Mouse (Mus musculus) midbrain, embryonic 13.5 days (tissue): ENCODE measurements around the gene Deup1. TPM values are rescaled to one million over a fixed set of nuclear protein-coding genes. Genes with fewer than 3 reads are reported as not detected.

Experiments
- polyA plus RNA-seq: library from polyadenylated mRNA; unstranded; fragments of >200 nt; fragmentation: Nextera tagmentation; extraction: Ambion mirVana; gene quantifications from 2 replicates; pipeline ENCODE4 v1.2.1, GENCODE M21; 2015

Deup1 gene
- polyA plus RNA-seq, 1 experiment from 2014 or later: 0.96 TPM

Other genes starting within 250 kb of the Deup1 start
- gene Smco4, start 134.5 kb downstream of the Deup1 start, polyA plus RNA-seq: 1.3 and 1.5 TPM in 2 replicates
- 21.1 and 23.2 TPM in 2 replicates for gene Slc36a4, start 81.8 kb upstream of the Deup1 start, polyA plus RNA-seq
- gene Mtnr1b, start 246.6 kb upstream of the Deup1 start, polyA plus RNA-seq: not detected in 2 replicates